Mouse (Mus musculus): ENCODE results near the gene Bco1. TPM values are rescaled to one million over a fixed set of nuclear protein-coding genes. Genes with fewer than 3 reads are reported as not detected.

Bco1 gene
- polyA plus RNA-seq, 1 experiment from 2014 or later, result 0.34 TPM

- Histone ChIP-seq H3K27ac (ENCODE audit: poor library complexity, severe bottlenecking) (no peak overlapping the region), H3K4me3 (no peak overlapping the region), H3K36me3 (peaks cover 6% of the 10 kb centered on the region; the same call in 1 of the 2 replicates), H3K9me3 (replicated peaks) (no peaks in the 10 kb centered on the region), H3K27me3 (replicated peaks) (no peaks in the 10 kb centered on the region), H3K4me1 (replicated peaks) (peaks cover 26% of the 10 kb centered on the region), H3K4me2 (0 out of 2 replicates have a peak overlapping the region, but pooled peaks have one; percentile 10), H3K9ac (no peak overlapping the region)
- 25% methylated on average over 7 of the region's 7 CpGs for WGBS
- peak; percentile 66 for ATAC-seq (ENCODE audit: insufficient number of reproducible peaks, low FRiP score)
Measured at GRCm38 (mm10) chr8:117172904-117173303, 77.2 kb downstream of the Bco1 start.

DNA sequence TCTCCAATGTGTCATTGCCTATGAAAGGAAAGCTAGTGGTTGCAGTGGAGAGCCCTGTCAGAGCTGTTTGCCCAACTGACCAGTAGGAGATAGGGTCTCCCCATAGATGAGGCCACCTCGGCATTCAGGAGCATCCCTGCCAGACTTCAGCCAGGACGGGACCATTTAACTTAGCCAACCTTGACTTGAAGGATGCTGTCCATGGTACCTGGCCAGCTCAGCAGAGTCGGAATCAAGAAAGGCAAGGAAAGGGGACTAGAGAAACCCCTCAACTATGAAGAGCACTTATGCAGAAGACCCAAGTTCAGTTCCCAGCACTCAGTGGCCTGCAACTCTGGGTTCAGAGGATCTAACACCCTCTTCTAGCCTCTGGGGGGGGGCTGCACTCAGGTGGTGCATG is 78.0 kb downstream of the Bco1 start:
- ATAC-seq (ENCODE audit: insufficient number of reproducible peaks, low FRiP score), result no peak
- H3K4me1 ChIP-seq (replicated peaks), result peaks cover 19% of the 10 kb centered on the region
- no peak overlapping the region for H3K4me3 ChIP-seq
- H3K27me3 ChIP-seq (replicated peaks), result no peaks in the 10 kb centered on the region
- H3K27ac ChIP-seq (ENCODE audit: poor library complexity, severe bottlenecking), result no peak overlapping the region
- no peak overlapping the region for H3K4me2 ChIP-seq
- no peak overlapping the region for H3K9ac ChIP-seq
- no peaks in the 10 kb centered on the region for H3K9me3 ChIP-seq (replicated peaks)
- 74% methylated on average over 3 of the region's 3 CpGs for WGBS
- peaks cover 6% of the 10 kb centered on the region; the same call in 1 of the 2 replicates for H3K36me3 ChIP-seq

DNA sequence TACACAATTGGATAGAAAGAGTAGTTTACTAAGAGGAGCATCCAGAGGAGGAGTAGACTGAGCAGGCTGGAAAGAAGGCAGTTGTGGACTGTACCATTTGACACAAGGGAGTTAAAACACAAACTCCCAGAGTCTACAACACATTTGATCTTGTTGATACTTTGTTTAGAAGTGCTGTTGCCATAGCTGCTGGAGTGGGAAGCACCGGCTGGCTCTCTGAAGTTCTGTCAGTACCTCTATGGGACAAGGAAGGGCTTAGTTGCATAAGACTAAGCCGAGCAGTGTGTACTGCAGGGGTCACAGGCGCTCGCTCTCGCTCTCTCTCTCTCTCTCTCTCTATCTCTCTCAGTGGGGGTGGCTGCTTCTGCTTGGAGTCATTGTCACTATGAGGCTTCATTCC is 78.9 kb downstream of the Bco1 start:
- no peak overlapping the region for H3K4me3 ChIP-seq
- H3K9ac ChIP-seq, result no peak overlapping the region
- H3K9me3 ChIP-seq (replicated peaks), result no peaks in the 10 kb centered on the region
- peaks cover 18% of the 10 kb centered on the region for H3K4me1 ChIP-seq (replicated peaks)
- no peak for ATAC-seq (ENCODE audit: insufficient number of reproducible peaks, low FRiP score)
- H3K36me3 ChIP-seq, result 0 out of 2 replicates have a peak, but pooled peaks cover 6% of the 10 kb centered on the region
- H3K27ac ChIP-seq (ENCODE audit: poor library complexity, severe bottlenecking), result no peak overlapping the region
- no peak overlapping the region for H3K4me2 ChIP-seq
- WGBS, result 81% methylated on average over 5 of the region's 5 CpGs
- no peaks in the 10 kb centered on the region for H3K27me3 ChIP-seq (replicated peaks)

GRCm38 (mm10) chr8:117176308-117176707 is 80.7 kb downstream of the Bco1 start:
- Histone ChIP-seq H3K27me3 (replicated peaks) (no peaks in the 10 kb centered on the region), H3K27ac (ENCODE audit: poor library complexity, severe bottlenecking) (no peak overlapping the region), H3K36me3 (0 out of 2 replicates have a peak, but pooled peaks cover 6% of the 10 kb centered on the region), H3K4me1 (replicated peaks) (peaks cover 11% of the 10 kb centered on the region), H3K9me3 (replicated peaks) (no peaks in the 10 kb centered on the region), H3K4me2 (no peak overlapping the region), H3K9ac (no peak overlapping the region), H3K4me3 (no peak overlapping the region)
- no peak for ATAC-seq (ENCODE audit: insufficient number of reproducible peaks, low FRiP score)
- WGBS, result 75% methylated on average over 5 of the region's 5 CpGs

DNA sequence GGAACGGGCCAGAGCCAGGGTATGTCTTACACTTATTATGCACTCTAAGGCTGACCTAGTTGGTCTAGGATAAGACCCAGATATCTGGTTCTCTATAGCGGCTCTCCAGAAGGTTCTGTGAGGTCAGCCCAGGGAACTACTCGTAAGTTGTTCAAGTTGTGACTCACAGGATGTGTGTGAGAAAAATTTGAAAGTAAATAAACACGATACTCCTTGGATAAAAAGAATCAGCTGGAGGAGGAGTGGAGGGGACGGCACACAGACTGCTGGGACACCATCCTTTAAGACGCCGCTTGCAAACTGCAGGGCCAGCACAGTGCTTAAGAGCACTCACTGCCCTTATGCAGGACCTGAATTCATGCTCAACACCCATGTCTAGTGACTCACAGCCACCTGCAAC is 81.6 kb downstream of the Bco1 start:
- Histone ChIP-seq H3K27me3 (replicated peaks) (no peaks in the 10 kb centered on the region), H3K36me3 (0 out of 2 replicates have a peak, but pooled peaks cover 6% of the 10 kb centered on the region), H3K4me3 (no peak overlapping the region), H3K4me1 (replicated peaks) (peaks cover 7% of the 10 kb centered on the region), H3K27ac (ENCODE audit: poor library complexity, severe bottlenecking) (no peak overlapping the region), H3K9ac (no peak overlapping the region), H3K9me3 (replicated peaks) (no peaks in the 10 kb centered on the region), H3K4me2 (no peak overlapping the region)
- no peak for ATAC-seq (ENCODE audit: insufficient number of reproducible peaks, low FRiP score)
- WGBS, result 85% methylated on average over 7 of the region's 7 CpGs

DNA sequence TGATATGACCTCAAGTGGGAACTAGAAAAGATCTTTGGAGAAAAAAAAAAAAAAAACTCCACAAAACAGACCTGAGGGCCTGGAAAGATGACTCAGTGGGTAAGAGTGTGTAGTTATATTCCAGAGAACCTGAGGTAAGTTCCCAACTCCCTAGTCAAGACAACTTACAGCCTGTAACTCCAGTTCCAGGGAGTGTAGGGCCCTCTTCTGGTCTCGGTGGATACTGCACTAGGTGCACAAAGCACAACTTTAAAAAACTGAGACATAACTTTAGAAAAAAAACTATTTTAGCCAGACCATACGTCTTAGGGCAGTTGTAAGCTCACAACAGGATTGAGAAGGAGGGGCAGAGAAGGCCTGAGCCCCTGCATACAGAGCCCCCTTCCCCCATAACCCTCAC is 82.4 kb downstream of the Bco1 start:
- H3K9ac ChIP-seq, result no peak overlapping the region
- H3K4me3 ChIP-seq, result no peak overlapping the region
- no peak overlapping the region for H3K27ac ChIP-seq (ENCODE audit: poor library complexity, severe bottlenecking)
- H3K27me3 ChIP-seq (replicated peaks), result no peaks in the 10 kb centered on the region
- 0 out of 2 replicates have a peak, but pooled peaks cover 1% of the 10 kb centered on the region for H3K4me1 ChIP-seq (replicated peaks)
- no peak for ATAC-seq (ENCODE audit: insufficient number of reproducible peaks, low FRiP score)
- 0 out of 2 replicates have a peak, but pooled peaks cover 6% of the 10 kb centered on the region for H3K36me3 ChIP-seq
- H3K9me3 ChIP-seq (replicated peaks), result no peaks in the 10 kb centered on the region
- no peak overlapping the region for H3K4me2 ChIP-seq
- 75% methylated on average over 2 of the region's 2 CpGs for WGBS

GRCm38 (mm10) chr8:117178676-117179075 is 83.0 kb downstream of the Bco1 start:
- H3K4me1 ChIP-seq (replicated peaks), result no peaks in the 10 kb centered on the region
- peaks cover 9% of the 10 kb centered on the region; the same call in 1 of the 2 replicates for H3K36me3 ChIP-seq
- H3K27me3 ChIP-seq (replicated peaks), result no peaks in the 10 kb centered on the region
- no peak overlapping the region for H3K27ac ChIP-seq (ENCODE audit: poor library complexity, severe bottlenecking)
- 88% methylated on average over 6 of the region's 6 CpGs for WGBS
- H3K9me3 ChIP-seq (replicated peaks), result no peaks in the 10 kb centered on the region
- H3K4me2 ChIP-seq, result no peak overlapping the region
- ATAC-seq (ENCODE audit: insufficient number of reproducible peaks, low FRiP score), result no peak
- H3K9ac ChIP-seq, result no peak overlapping the region
- no peak overlapping the region for H3K4me3 ChIP-seq

DNA sequence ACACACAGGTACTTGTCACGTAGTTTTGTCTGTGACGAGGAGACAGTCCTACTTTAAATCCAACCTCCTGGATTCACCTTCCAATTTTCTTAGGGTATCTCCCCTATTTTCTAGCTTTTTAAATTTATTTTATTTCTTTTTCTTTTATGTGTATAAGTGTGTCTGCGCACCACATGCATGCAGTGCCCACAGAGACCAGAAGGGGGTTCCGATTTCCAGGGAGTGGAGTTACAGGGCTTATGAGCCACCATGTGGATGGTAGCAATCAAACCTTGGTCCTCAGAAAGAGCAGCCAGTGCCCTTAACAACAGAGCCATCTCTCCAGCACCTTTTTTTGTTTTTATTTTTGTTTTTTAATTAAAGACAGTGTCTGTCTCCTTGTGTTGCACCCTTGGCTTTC is 87.1 kb downstream of the Bco1 start:
- Histone ChIP-seq H3K36me3 (peaks cover 34% of the 10 kb centered on the region), H3K27ac (ENCODE audit: poor library complexity, severe bottlenecking) (no peak overlapping the region), H3K27me3 (replicated peaks) (no peaks in the 10 kb centered on the region), H3K4me3 (no peak overlapping the region), H3K9me3 (replicated peaks) (no peaks in the 10 kb centered on the region), H3K9ac (no peak overlapping the region), H3K4me1 (replicated peaks) (no peaks in the 10 kb centered on the region), H3K4me2 (no peak overlapping the region)
- no peak for ATAC-seq (ENCODE audit: insufficient number of reproducible peaks, low FRiP score)
- WGBS, result 94% methylated on average over 4 of the region's 4 CpGs

Other genes starting within 250 kb of the Bco1 start
- gene Cmc2, start 174.4 kb upstream of the Bco1 start, polyA plus RNA-seq (2016; fragmentation: Nextera tagmentation; extraction: Ambion mirVana), result 112 and 114 TPM in 2 replicates
- gene Cenpn, start 174.1 kb upstream of the Bco1 start, polyA plus RNA-seq (2016; fragmentation: Nextera tagmentation; extraction: Ambion mirVana), result 25.7 and 28.4 TPM in 2 replicates
- 11.4 and 11.7 TPM in 2 replicates for gene Atmin, start 152.5 kb upstream of the Bco1 start, polyA plus RNA-seq (2016; fragmentation: Nextera tagmentation; extraction: Ambion mirVana)
- gene 1700030J22Rik, start 116.9 kb upstream of the Bco1 start, polyA plus RNA-seq (2016; fragmentation: Nextera tagmentation; extraction: Ambion mirVana), result 1.0 and 1.1 TPM in 2 replicates
- gene Gcsh, start 102.3 kb upstream of the Bco1 start, polyA plus RNA-seq (2016; fragmentation: Nextera tagmentation; extraction: Ambion mirVana), result 69.9 and 75.4 TPM in 2 replicates
- 0.11 TPM in 1 of 2 replicates, not detected in the other for gene Pkd1l2, start 13.4 kb upstream of the Bco1 start, polyA plus RNA-seq (2016; fragmentation: Nextera tagmentation; extraction: Ambion mirVana)
- gene Gan, start 62.3 kb downstream of the Bco1 start, polyA plus RNA-seq (2016; fragmentation: Nextera tagmentation; extraction: Ambion mirVana), result 1.3 and 1.7 TPM in 2 replicates
- 9.7 and 10.5 TPM in 2 replicates for gene Cmip, start 161.2 kb downstream of the Bco1 start, polyA plus RNA-seq (2016; fragmentation: Nextera tagmentation; extraction: Ambion mirVana)